Mouse (Mus musculus) stomach, postnatal 0 days (tissue): ENCODE data around the gene Pcna. TPM values are rescaled to one million over a fixed set of nuclear protein-coding genes. Genes with fewer than 3 reads are reported as not detected.

Experiments
- ATAC-seq: fragments of 200-750 bp; cut with Nextera tagmentation; 2 replicates; pipeline ENCODE4 v1.8.0; 2017; ENCODE audit not compliant: low FRiP score, low TSS enrichment
- DNase-seq: peaks from one replicate; pipeline ENCODE4 v3.0.0-alpha.2; 2016; ENCODE audit warnings: low spot score
- H3K27ac ChIP-seq: fragments of 300-500 bp; sonication (generic); replicated peaks from 2 replicates; pipeline ENCODE4 v1.5.1; 2014; ENCODE audit warnings: mild to moderate bottlenecking, control low read depth
- H3K27me3 ChIP-seq: fragments of 300-500 bp; sonication (generic); 2 replicates; pipeline ENCODE4 v1.6.1; 2014; ENCODE audit warnings: low read length; ENCODE audit not compliant: control insufficient read depth, insufficient read depth
- H3K36me3 ChIP-seq: fragments of 300-500 bp; sonication (generic); 2 replicates; pipeline ENCODE4 v1.6.1; 2014; ENCODE audit warnings: low read length, mixed read lengths; ENCODE audit not compliant: control insufficient read depth, insufficient read depth
- H3K4me1 ChIP-seq: fragments of 300-500 bp; sonication (generic); replicated peaks from 2 replicates; pipeline ENCODE4 v1.6.1; 2014; ENCODE audit warnings: antibody characterized with exemption; ENCODE audit not compliant: control insufficient read depth, insufficient read depth
- H3K4me2 ChIP-seq: fragments of 300-500 bp; sonication (generic); replicated peaks from 2 replicates; pipeline ENCODE4 v1.6.1; 2014; ENCODE audit warnings: low read depth, mild to moderate bottlenecking, control low read depth, moderate library complexity
- H3K4me3 ChIP-seq: fragments of 300-500 bp; sonication (generic); 2 replicates; pipeline ENCODE4 v1.5.1; 2014; ENCODE audit warnings: low read depth, low read length, control low read depth
- H3K9ac ChIP-seq: fragments of 300-500 bp; sonication (generic); 2 replicates; pipeline ENCODE4 v1.6.1; 2014; ENCODE audit warnings: mild to moderate bottlenecking, low read length, control low read depth, mixed read lengths
- H3K9me3 ChIP-seq: fragments of 300-500 bp; sonication (generic); 2 replicates; pipeline ENCODE4 v1.6.1; 2016; ENCODE audit warnings: low read length; ENCODE audit not compliant: control insufficient read depth
- CTCF ChIP-seq: IDR thresholded peaks from 2 replicates; pipeline ENCODE4 v1.5.1; 2016; ENCODE audit warnings: antibody characterized with exemption, low read depth, mild to moderate bottlenecking, moderate library complexity
- EP300 ChIP-seq: optimal IDR thresholded peaks from 2 replicates; pipeline ENCODE3; 2016; ENCODE audit warnings: antibody characterized with exemption
- WGBS: fragments of 180-500 bp; shearing (Covaris S2); extraction: QIAGEN DNeasy Blood & Tissue Kit; methylation state at CpG from one replicate; pipeline ENCODE4 v1.1.7; 2014; 5-methylcytosine and 5-hydroxymethylcytosine counted together
- polyA plus RNA-seq: library from polyadenylated mRNA; unstranded; fragments of >200 nt; fragmentation: Nextera tagmentation; extraction: Ambion mirVana; gene quantifications from 2 replicates; pipeline ENCODE4 v1.2.1, GENCODE M21; 2015

Gene Pcna
- polyA plus RNA-seq, 1 experiment from 2014 or later: 108 TPM

DNA sequence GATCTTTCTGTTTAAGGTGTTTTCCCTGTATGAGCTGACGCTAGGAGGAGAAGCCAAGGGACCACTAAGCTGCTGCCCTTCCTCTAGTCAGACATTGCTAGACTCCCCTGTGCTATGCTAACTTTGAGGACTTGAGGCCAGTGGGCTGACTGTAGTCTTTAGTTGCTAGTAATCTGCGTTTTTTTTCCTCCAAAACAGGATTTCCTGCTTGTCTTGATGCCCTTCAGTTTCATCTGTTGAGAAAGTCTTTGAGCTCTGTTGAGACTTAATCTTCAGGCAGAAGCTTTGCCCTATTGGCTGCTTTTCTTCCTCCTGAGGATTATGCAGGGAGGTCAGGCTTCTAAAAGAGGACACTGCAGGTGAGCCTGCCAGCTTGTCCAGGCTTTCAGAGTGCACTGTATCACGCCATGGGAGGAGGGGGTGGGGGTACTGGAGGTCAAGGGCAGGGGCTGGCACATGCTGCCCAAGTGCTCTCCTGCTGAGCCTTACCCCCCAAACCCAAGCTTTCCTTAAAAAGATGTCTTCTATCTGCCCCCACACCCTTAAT, 26.3 kb upstream of the Pcna start:
- Histone ChIP-seq H3K4me3 (no peak overlapping the region), H3K27me3 (no peaks in the 10 kb centered on the region), H3K36me3 (no peaks in the 10 kb centered on the region; the same call in 1 of the 2 replicates), H3K4me2 (no peak overlapping the region), H3K9me3 (no peaks in the 10 kb centered on the region), H3K4me1 (peaks cover 7% of the 10 kb centered on the region), H3K27ac (no peak overlapping the region), H3K9ac (no peak overlapping the region)
- 69% methylated on average over 3 of the region's 3 CpGs for WGBS
- TF ChIP-seq CTCF (no peak), EP300 (no peak)
- ATAC-seq (no peak), DNase-seq (no peak)

DNA sequence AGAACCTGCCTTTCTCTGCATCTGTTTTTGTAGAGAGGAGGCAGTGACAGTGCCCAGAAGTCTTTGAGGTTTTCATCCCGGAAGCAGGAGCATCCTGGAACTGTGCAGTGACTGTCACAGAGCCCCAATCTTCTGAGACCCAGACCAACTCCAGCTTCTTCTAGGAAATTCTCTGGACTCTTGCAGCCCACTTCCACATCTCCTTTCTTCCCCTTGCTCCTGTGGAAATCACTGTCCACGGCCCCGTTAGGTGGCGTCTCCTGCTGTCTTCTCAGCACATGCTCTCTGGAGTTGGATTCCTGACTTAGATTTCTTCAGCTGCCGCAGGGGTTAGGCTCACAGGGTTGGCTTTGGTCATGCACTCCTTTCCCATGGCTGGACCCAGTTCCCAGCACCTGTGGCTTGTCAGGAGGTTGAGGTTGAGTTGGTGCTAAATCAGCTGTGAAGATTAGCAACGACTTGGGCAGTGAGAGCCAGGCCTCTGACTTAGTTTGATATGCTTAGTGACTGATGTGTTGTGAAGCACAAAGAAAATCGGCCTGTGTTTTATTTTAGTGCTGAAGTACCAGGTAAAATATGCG, 25.2 kb upstream of the Pcna start:
- WGBS: 77% methylated on average over 8 of the region's 8 CpGs
- no peak overlapping the region for H3K27ac ChIP-seq

DNA sequence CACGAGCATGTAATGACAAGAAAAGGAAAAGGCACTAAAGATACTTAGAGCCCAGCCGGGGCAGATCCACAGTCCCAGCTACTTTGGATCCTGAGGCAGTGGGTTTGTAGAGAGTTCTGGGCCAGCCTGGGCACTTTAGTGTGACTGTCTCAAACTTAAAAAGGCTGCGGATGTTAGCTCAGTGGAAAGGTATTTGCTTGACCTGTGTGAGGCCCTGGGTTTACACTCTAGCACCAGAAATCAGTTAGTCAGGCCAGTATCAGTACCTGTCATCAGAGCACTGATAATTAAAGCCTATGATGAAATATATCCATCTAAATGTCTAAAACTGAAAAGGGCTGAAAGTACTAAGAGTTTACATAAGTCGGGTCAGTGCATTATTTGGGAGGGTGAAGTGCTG, 23.1 kb upstream of the Pcna start:
- Histone ChIP-seq H3K27ac (no peak overlapping the region), H3K4me2 (no peak overlapping the region), H3K4me1 (no peaks in the 10 kb centered on the region; the same call in 1 of the 2 replicates), H3K4me3 (no peak overlapping the region), H3K9ac (no peak overlapping the region), H3K9me3 (no peaks in the 10 kb centered on the region), H3K36me3 (no peaks in the 10 kb centered on the region), H3K27me3 (no peaks in the 10 kb centered on the region)
- ATAC-seq (no peak), DNase-seq (no peak)
- WGBS: 45% methylated on average over 4 of the region's 4 CpGs
- no peak for TF ChIP-seq CTCF
- TF ChIP-seq EP300: no peak

More for the DNA sequence above, 25.2 kb upstream of the Pcna start:
- DNase-seq: no peak
- Histone ChIP-seq H3K9me3 (no peaks in the 10 kb centered on the region), H3K36me3 (no peaks in the 10 kb centered on the region; the same call in 1 of the 2 replicates), H3K4me1 (peaks cover 7% of the 10 kb centered on the region), H3K4me3 (no peak overlapping the region), H3K9ac (no peak overlapping the region), H3K4me2 (no peak overlapping the region), H3K27me3 (no peaks in the 10 kb centered on the region)
- no peak for ATAC-seq
- TF ChIP-seq EP300 (no peak), CTCF (no peak)

DNA sequence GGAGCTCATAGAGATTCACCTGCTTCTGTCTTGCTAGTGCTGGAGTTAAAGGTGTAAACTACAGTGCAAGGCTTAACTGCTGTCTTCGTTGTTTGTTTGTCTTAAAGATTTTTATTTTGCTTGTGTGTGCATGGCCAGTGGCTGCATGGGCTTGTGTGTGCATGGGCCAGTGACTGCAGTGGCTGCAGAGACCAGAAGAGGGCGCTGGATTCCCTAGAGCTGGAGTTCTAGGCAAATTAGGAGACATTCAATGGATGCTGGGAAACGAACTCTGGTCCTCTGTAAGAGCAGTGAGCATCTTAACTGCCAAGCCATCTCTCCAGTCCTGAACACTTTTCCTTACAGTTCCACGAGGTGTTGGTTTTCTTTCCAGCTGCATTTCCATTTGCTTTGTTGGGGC, 22.4 kb upstream of the Pcna start:
- Histone ChIP-seq H3K9ac (no peak overlapping the region), H3K4me3 (no peak overlapping the region), H3K27me3 (no peaks in the 10 kb centered on the region), H3K27ac (no peak overlapping the region; the same call in 1 of the 2 replicates), H3K4me2 (no peak overlapping the region), H3K9me3 (no peaks in the 10 kb centered on the region), H3K36me3 (no peaks in the 10 kb centered on the region), H3K4me1 (no peaks in the 10 kb centered on the region; the same call in 1 of the 2 replicates)
- ATAC-seq (no peak), DNase-seq (no peak)
- peak; percentile 37 for TF ChIP-seq CTCF
- no peak for TF ChIP-seq EP300
- 70% methylated on average over 4 of the region's 4 CpGs for WGBS

DNA sequence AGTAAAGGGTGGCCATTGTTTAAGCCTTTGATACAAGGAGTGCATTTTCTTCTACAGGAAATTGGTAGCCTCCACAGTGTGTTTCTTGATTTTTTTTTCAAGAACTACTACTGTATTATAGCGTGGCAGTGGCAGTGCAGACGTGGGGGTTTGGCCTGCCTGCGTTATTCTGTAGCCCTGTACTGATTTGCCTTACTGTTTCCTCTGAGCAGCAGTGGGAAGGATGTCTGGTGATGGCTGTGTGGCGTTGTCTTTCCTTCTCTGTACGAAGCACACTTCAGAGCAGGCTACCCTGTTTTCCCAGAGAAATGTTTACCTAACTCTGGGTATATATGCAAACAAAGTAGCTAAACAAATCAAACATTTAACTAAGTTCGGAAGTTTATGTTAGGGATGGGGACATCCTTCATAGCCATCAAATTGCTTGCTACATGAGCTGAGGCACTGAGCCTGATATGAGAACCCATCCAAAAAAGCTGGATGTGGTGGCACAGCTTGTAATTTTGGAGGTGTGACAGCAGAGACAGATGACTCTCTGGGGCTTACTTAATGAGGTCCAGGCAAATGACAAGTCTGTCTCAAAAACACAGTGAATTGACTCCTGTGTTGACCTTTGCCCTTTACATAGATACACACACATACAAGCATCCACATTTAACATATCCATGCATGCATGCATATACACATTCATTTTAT, 19.7 kb upstream of the Pcna start:
- no peaks in the 10 kb centered on the region for H3K36me3 ChIP-seq
- no peaks in the 10 kb centered on the region for H3K27me3 ChIP-seq
- H3K9ac ChIP-seq: no peak overlapping the region
- no peak overlapping the region for H3K27ac ChIP-seq
- 42% methylated on average over 6 of the region's 6 CpGs for WGBS
- DNase-seq (no peak), ATAC-seq (no peak)
- H3K4me3 ChIP-seq: no peak overlapping the region
- TF ChIP-seq EP300: no peak
- TF ChIP-seq CTCF: no peak
- H3K4me1 ChIP-seq: no peaks in the 10 kb centered on the region
- no peak overlapping the region for H3K4me2 ChIP-seq
- H3K9me3 ChIP-seq: no peaks in the 10 kb centered on the region
